Mouse (Mus musculus) MN1 (cell line): ENCODE measurements around the gene Creb3.
A peak's percentile ranks its signal among the peaks of the same experiment; 100 is the strongest.

Experiments
- DNase-seq: peaks from one replicate; pipeline ENCODE4 v3.0.0-alpha.2; 2016; ENCODE audit warnings: low spot score

Gene Creb3

GRCm38 (mm10) chr4:43558028-43558630 lies 4.0 kb upstream of the Creb3 start:
- peak; percentile 16 for DNase-seq

DNA sequence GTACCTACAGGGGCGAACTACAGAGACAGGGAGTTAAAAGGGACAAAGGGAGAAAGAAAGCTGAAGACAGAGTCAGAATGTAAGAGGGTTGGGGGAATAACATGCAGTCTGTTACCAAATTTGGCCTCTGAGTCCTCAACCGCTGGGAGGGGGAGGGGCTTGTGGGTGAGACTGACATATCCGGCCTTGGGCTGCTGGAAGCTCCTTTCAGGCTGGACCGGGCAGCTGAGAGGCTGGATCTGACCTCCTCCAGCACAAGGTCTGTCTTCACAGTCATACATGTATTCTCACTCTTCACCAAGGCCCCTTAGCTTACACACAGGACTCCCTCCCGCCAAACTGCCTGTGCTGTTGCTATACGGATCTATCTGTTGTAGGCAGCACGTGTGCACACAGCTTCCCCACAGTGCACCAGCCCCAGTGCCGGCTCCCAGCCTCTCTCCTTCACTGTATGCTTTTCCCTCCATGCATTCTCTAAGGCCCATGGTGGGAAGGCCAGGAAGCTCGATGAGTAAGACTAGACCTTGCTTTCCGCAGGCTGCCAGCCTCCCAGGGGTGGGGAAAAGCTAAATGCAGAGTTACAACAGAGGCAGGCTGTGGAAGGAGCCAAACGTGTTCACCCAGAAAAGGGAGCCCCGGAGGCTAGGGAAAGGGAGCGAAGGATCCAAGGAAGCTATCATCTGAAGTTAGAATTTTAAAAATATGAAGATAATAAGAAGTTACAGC lies 3.3 kb upstream of the Creb3 start:
- peak; percentile 41 for DNase-seq

- DNase-seq, result no peak
Measured at GRCm38 (mm10) chr4:43559519-43560242, 2.5 kb upstream of the Creb3 start.

GRCm38 (mm10) chr4:43560243-43560611 lies 1.9 kb upstream of the Creb3 start:
- DNase-seq, result peak; percentile 20

- no peak for DNase-seq
Measured at GRCm38 (mm10) chr4:43560976-43561375, 1.2 kb upstream of the Creb3 start.

GRCm38 (mm10) chr4:43561436-43561996 lies 616 bp upstream of the Creb3 start:
- no peak for DNase-seq

GRCm38 (mm10) chr4:43562769-43563600 lies 853 bp downstream of the Creb3 start:
- DNase-seq, result peak; percentile 30

DNA sequence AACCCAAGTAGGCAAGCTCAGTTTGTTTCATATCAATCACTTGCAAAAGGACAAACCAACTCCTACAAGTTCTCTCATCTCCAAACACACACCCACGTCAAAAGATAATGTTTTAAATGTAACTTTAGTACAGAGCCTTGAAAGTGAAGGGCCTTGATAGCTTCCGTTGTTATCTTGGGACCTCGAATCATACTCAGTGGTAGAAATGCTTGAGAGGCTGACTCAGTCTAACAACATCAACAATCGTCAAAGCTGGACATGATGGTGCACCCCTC lies 1.4 kb downstream of the Creb3 start:
- DNase-seq, result no peak

GRCm38 (mm10) chr4:43564231-43564630 lies 2.1 kb downstream of the Creb3 start:
- peak; percentile 38 for DNase-seq

DNA sequence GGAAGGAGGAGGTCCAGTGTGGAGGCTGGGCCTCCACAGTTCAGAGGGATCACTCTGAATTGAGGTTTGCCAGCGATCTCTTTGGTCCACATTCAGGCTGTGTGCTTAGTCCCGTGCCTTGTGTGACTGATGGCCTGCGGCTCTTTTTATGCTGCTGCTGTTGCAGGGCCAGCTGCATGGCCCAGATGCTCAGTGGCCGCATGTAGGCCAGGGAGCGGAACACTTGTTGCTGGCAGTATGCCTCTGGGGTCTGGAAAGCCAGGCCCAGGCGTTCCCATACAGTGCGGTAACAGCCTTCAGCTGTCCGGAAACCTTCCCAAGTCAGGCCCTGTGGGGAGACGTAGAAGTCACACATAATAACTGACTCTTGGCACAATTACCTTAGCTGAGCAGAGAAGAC lies 5.0 kb downstream of the Creb3 start:
- no peak for DNase-seq

DNA sequence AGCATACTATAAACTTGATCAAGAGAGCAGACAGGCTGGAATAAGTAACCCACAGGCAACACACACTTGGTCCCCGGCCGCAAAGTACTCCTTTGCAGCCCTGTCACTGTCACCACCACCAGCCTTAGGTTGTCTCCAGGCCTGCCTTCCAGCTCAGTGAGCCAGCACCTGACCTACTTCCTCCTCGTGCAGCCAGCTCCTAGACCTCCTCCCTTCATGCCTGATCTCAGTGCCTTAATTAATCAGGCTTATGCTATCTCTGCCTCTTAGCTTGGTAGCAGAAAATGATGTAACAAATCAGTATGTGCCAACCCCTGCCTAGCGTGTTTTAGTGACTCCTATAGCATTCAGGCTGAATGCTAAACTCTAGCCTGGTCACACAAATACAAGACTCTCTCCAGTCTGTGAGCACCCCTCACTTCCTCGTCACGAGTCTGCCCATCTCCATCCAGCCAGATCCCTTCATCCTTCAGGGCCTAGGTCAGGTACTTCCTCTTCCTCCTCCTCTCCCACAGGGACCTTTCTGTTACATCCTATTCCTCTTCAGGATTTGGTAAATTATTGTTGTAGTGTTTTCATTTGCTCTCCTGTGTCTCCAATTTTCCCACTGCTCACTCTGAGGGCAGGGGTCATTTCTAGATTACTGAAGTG lies 9.4 kb downstream of the Creb3 start:
- no peak for DNase-seq

GRCm38 (mm10) chr4:43573561-43573960 lies 11.4 kb downstream of the Creb3 start:
- DNase-seq, result no peak

- no peak for DNase-seq
Measured at GRCm38 (mm10) chr4:43575356-43575755, 13.2 kb downstream of the Creb3 start.

DNA sequence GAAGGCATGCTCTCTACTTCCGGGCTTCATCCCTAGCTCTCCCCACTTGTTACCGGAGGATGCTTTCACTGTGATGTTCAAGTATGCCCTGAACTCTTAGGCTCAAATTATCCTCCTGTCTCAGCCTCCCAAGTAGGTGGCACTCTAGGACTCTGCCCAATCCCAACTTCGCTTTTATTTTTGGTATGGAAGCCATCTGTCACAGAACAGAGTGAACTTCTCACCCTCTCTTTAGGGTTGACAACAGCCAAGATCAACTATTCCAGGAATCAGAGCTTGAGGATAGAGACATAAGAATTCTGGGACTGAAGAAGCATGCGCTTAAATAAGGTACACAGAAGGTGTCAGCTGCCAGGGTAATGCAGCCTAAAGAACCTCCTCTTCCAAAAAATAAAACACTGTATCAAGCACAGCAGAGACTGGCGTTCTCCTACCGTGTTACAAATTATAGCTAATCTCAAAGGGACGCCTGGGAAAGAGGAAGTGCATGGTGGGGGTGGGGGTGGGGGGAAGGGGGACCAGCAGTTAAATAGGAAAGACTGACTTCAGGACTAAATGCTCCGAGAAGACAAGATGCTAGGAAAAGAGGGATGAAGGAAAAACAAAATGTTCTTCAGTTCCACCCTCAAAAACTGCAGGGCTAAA lies 15.2 kb downstream of the Creb3 start:
- DNase-seq, result no peak

DNA sequence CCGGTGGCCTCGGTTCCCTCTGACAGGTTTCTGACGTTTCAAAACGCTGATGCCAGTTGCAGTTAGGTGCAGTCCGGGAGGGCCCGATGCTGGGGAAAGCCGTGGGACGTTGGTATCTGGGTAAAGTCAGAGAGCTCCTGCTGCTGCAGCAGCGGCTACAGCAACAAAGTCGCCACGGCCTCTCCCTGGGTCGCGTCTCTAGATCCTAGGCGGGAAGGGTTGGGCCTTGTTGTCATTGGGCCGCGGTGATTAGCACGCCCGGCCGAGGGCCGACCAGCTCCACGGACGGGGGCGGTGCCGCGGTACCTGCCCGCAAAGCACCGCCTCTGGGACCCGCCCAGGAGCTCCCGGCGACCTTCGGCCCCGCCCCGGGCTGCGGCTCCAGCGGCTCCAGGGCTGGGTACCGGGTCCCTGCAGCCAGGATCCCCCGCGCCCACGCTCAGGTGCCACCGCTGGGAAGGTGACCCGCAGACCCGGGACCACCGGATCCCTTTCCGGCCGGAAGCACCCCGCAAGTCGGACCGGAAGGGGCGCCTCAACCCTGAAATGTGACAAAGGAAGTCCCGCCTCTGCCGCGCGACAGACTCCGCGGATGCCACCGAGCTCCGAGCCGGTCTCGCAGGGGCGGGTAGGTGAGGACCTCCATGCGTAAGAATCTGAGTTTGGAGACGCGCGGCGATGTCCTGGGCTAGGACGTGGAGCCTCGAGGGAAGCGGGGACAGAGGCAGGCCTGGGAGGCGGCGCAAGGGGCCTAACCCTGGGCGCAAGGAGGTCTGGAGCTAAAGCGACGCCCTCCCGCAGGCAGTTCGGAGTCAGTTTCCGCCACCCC lies 16.5 kb downstream of the Creb3 start, which contains the start of the genes Rgp1 and Gba2:
TSS of gene Rgp1 (plus strand) at position 340 of the 829 bp plus-strand sequence.
TSS of gene Gba2 (minus strand) at position 498 of the 829 bp plus-strand sequence.
- DNase-seq, result peak; percentile 81

- no peak for DNase-seq
Measured at GRCm38 (mm10) chr4:43579256-43579655, 17.1 kb downstream of the Creb3 start.

GRCm38 (mm10) chr4:43579731-43580130 lies 17.6 kb downstream of the Creb3 start:
- no peak for DNase-seq

DNA sequence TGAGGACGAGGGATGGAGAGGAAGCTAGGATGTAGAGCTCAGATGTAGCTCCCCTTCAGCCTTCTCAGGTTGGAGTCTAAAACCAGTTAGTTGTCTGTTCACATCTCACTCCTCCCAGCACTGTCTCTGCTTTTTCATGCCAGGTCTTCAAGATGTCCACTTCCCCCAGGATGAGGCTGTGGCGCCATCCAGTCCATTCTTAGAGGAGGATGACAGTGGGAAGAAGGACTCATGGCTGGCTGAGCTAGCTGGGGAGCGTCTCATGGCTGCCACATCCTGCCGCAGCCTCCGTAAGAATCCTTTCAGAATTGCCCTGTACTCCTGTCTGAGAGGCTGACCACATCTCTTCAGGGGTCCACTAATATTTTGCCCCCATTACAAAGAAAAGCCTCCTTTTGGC lies 18.6 kb downstream of the Creb3 start:
- no peak for DNase-seq

GRCm38 (mm10) chr4:43581381-43581780 lies 19.2 kb downstream of the Creb3 start:
- no peak for DNase-seq

DNA sequence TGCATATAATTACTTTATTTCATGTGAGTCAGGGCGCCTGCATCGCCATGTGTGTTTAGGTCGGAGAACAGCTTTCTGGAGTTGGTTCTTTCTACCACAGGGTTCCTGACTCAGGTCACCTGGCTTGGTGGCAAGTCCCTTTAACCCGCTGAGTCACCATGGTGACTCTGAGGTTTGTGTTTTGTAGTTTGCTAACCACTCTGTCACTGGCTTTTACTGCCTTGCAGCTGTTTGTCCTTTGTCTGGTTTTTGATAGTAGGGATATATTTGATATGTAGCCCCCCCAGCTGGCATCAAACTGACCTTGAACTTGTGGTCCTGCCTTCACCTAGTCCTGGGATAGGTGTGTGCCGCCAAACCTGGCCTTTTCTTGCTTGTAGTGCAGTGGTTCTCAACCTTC lies 20.1 kb downstream of the Creb3 start:
- DNase-seq, result no peak
